Mouse (Mus musculus) spleen, postnatal 14 days (tissue): ENCODE data around the gene Rnf135.
"Not testable (repeated sequence)": the region's sequence is repeated elsewhere in the genome, so short reads cannot be mapped to it uniquely, and the experiment has no call there.

Experiments used
- DNase-seq, 2 experiments: peaks; one replicate each; pipeline ENCODE4 v3.0.0; 2021 to 2022; ENCODE audit warnings: low spot score in 2 of 2

Rnf135 gene

GRCm38 (mm10) chr11:80183705-80184255 lies at the start of gene Rnf135:
TSS of gene Rnf135 (plus strand) at chr11:80183851.
- DNase-seq, result peak; percentile 63 to 76

GRCm38 (mm10) chr11:80134744-80135143 lies 48.9 kb upstream of the Rnf135 start:
- no peak for DNase-seq

GRCm38 (mm10) chr11:80135954-80136683 lies 47.5 kb upstream of the Rnf135 start:
- DNase-seq, result no peak

- no peak for DNase-seq
Measured at GRCm38 (mm10) chr11:80136786-80137185, 46.9 kb upstream of the Rnf135 start.

GRCm38 (mm10) chr11:80137773-80138172 lies 45.9 kb upstream of the Rnf135 start:
- DNase-seq, result no peak

- DNase-seq, result peak; percentile 52 to 75
Measured at GRCm38 (mm10) chr11:80141825-80142521, 41.7 kb upstream of the Rnf135 start, which contains the start of gene Tefm. TSS of gene Tefm (minus strand) at chr11:80142175.

GRCm38 (mm10) chr11:80142872-80143271 lies 40.8 kb upstream of the Rnf135 start:
- DNase-seq, result no peak

- peak in 1 of 2 experiments; percentile 19 for DNase-seq
Measured at GRCm38 (mm10) chr11:80145787-80146275, 37.8 kb upstream of the Rnf135 start.

- DNase-seq, result no peak
Measured at GRCm38 (mm10) chr11:80147748-80148147, 35.9 kb upstream of the Rnf135 start.

GRCm38 (mm10) chr11:80148313-80148712 lies 35.3 kb upstream of the Rnf135 start:
- no peak for DNase-seq

GRCm38 (mm10) chr11:80148974-80149373 lies 34.7 kb upstream of the Rnf135 start:
- DNase-seq, result not testable (repeated sequence)

- DNase-seq, result no peak
Measured at GRCm38 (mm10) chr11:80149412-80150023, 34.1 kb upstream of the Rnf135 start.

GRCm38 (mm10) chr11:80150566-80150965 lies 33.1 kb upstream of the Rnf135 start:
- DNase-seq, result no peak

GRCm38 (mm10) chr11:80151541-80151940 lies 32.1 kb upstream of the Rnf135 start:
- no peak for DNase-seq

- DNase-seq, result no peak
Measured at GRCm38 (mm10) chr11:80152376-80152775, 31.3 kb upstream of the Rnf135 start.

GRCm38 (mm10) chr11:80153857-80154495 lies 29.7 kb upstream of the Rnf135 start, which contains the start of gene Adap2:
TSS of gene Adap2 (plus strand) at chr11:80154105.
- peak; percentile 77 to 82 for DNase-seq

- no peak for DNase-seq
Measured at GRCm38 (mm10) chr11:80154501-80154900, 29.1 kb upstream of the Rnf135 start.

- no peak for DNase-seq
Measured at GRCm38 (mm10) chr11:80155541-80155940, 28.1 kb upstream of the Rnf135 start.

GRCm38 (mm10) chr11:80155961-80156360 lies 27.7 kb upstream of the Rnf135 start:
- no peak for DNase-seq

- DNase-seq, result no peak
Measured at GRCm38 (mm10) chr11:80156841-80157240, 26.8 kb upstream of the Rnf135 start.

- DNase-seq, result no peak
Measured at GRCm38 (mm10) chr11:80159018-80159417, 24.6 kb upstream of the Rnf135 start.

- DNase-seq, result no peak
Measured at GRCm38 (mm10) chr11:80161041-80161440, 22.6 kb upstream of the Rnf135 start.
